Mouse (Mus musculus): ENCODE measurements at regions not wholly inside any gene's neighbourhood (a gene's known extent, or its start where the extent isn't known, plus 50 kb on each side); places are given as distances from the start of the nearest gene placed in this dataset.

DNA sequence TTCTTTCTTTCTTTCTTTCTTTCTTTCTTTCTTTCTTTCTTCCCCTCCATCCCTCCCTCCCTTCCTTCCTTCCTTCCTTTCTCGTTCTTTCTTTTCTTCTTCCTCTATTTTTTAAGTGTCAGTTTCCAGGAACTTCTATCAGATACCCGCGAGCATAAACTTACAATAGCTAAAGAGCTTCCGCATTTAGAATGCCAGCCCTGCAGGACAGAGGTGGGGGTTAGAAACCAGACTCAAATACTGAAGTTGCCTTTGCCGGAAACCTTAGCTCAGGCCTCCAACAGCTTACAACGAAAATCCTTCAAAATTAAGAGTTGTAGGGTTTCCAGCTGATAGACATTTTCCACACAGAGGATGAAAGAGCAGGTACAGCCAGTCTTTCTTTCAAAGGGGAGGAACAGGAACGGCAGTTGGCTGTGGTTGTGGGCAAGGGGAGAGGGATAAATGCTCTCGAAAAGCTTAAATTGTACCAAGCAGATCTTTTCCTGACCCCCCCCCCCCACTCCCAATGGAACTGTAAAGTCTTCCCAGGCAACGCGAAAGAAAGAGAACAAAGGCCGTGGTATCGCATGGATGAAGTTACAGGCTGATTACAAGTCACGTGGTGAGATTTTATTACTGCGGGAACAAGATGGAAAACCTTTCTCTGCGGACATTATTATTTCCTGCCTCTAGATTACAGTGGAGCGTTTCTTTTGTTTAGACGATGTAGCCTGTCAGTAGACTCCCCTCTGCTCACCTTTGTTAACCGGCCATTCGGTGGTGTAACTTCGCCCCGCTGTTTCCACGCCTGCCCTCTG is 159.2 kb downstream of the Tgfb2 start:
- 56% methylated on average over 22 of the region's 22 CpGs for WGBS
- no peaks in the 10 kb centered on the region for H3K36me3 ChIP-seq
- H3K27me3 ChIP-seq (replicated peaks) = peaks cover under 1% of the 10 kb centered on the region; the same call in 1 of the 2 replicates
- H3K9me3 ChIP-seq (replicated peaks) = no peaks in the 10 kb centered on the region
- 0 out of 2 replicates have a peak overlapping the region, but pooled peaks have one; percentile 3 for H3K4me2 ChIP-seq
- H3K4me3 ChIP-seq = no peak overlapping the region
- no peak overlapping the region for H3K9ac ChIP-seq
- H3K27ac ChIP-seq (ENCODE audit: poor library complexity, severe bottlenecking) = no peak overlapping the region
- ATAC-seq (ENCODE audit: insufficient number of reproducible peaks, low FRiP score) = no peak
- peaks cover 5% of the 10 kb centered on the region; the same call in 1 of the 2 replicates for H3K4me1 ChIP-seq (replicated peaks)

DNA sequence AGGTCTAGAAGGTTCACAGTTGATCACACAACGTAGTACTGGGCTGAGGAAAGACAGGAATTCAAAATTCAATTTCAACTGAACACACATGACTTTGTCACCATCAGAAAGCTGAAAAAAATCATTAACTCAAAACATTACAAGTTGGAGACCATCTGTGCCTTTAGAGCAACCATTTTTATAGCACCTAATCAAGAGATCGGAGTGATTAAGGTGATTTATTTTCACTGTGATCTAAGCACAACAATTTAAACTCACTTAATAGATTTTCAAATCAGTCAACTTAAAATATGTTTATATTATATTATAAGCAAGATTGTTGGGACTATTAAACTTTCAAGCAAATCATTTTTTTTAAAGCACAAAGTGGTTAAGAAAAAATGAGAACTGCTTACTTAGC is 165.7 kb downstream of the Tgfb2 start:
- Histone ChIP-seq H3K27ac (ENCODE audit: poor library complexity, severe bottlenecking) (no peak overlapping the region), H3K36me3 (no peaks in the 10 kb centered on the region), H3K4me2 (no peak overlapping the region), H3K27me3 (replicated peaks) (no peaks in the 10 kb centered on the region), H3K4me1 (replicated peaks) (no peaks in the 10 kb centered on the region), H3K9ac (no peak overlapping the region), H3K4me3 (no peak overlapping the region), H3K9me3 (replicated peaks) (peaks cover 4% of the 10 kb centered on the region)
- 92% methylated on average over 2 of the region's 2 CpGs for WGBS
- ATAC-seq (ENCODE audit: insufficient number of reproducible peaks, low FRiP score) = no peak

DNA sequence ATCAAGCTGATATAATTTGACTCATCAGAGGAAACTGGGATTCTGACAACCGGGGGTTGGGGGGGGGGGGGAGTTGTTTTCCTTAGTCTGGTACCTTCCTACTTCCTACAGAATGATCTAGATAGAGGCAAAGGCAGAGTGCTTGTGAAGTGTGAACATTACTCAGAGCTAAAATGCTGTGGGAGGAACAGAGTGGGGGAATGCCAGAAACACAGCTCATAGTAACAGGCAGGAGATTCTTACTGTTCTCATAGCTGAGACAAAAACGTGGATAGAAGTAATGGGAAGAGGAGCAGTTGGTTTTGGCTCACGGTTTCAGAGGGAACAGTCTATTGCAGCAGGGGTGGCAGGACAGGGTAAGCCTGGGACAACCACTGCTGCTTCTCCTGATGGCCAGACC is 167.6 kb downstream of the Tgfb2 start:
- Histone ChIP-seq H3K9me3 (replicated peaks) (peaks cover 4% of the 10 kb centered on the region), H3K4me1 (replicated peaks) (no peaks in the 10 kb centered on the region), H3K4me2 (no peak overlapping the region), H3K27me3 (replicated peaks) (no peaks in the 10 kb centered on the region), H3K9ac (no peak overlapping the region), H3K27ac (ENCODE audit: poor library complexity, severe bottlenecking) (no peak overlapping the region), H3K36me3 (no peaks in the 10 kb centered on the region), H3K4me3 (no peak overlapping the region)
- WGBS = 69% methylated on average over 3 of the region's 3 CpGs
- no peak for ATAC-seq (ENCODE audit: insufficient number of reproducible peaks, low FRiP score)

DNA sequence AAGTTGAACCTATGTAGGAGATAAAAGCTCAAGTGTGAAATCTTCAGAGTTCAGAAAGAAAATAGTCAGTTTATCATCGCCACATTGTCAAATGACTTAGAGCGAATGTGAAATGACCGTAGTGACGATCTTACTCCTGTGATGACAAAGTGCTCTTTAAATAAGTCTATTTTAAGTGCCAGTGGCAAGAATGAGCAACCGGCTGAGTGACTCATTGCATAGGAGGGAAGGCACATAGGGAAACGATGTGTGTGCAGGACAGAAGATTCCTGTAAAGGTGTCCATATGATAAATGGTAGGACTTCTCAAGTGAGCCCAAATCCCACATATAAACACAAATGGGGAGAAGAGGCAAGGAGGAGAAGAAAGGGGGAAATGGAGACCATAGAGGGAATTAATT is 189.8 kb downstream of the Tgfb2 start:
- H3K4me2 ChIP-seq = peak overlapping the region; percentile 6; the same call in 1 of the 2 replicates
- no peaks in the 10 kb centered on the region for H3K9me3 ChIP-seq (replicated peaks)

DNA sequence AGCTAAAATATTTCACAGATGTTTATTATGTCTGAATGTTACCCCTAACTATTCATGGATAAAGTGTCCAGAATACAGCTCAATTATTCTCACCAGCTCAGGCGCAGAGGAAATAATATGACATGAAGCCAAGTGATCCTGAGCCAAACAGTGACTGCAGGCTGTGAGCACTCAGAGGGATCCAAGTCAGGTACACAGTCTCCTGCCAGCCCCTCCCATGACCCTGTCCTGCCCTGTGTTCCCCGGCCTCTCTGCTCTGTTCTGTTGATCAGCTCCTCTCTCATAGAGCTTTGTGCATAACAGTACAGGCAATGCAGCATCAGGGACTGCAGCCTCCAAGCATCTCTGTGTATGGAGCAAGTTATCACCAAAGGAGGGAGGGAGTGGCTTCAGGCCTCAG is 190.7 kb downstream of the Tgfb2 start:
- Histone ChIP-seq H3K36me3 (no peaks in the 10 kb centered on the region), H3K4me1 (replicated peaks) (peaks cover 20% of the 10 kb centered on the region), H3K27me3 (replicated peaks) (no peaks in the 10 kb centered on the region), H3K4me2 (peak overlapping the region; percentile 6; the same call in 1 of the 2 replicates), H3K4me3 (no peak overlapping the region), H3K9me3 (replicated peaks) (no peaks in the 10 kb centered on the region), H3K27ac (ENCODE audit: poor library complexity, severe bottlenecking) (no peak overlapping the region), H3K9ac (no peak overlapping the region)
- no peak for ATAC-seq (ENCODE audit: insufficient number of reproducible peaks, low FRiP score)
- WGBS = 45% methylated on average over 2 of the region's 2 CpGs

More for the DNA sequence above, 189.8 kb downstream of the Tgfb2 start:
- no peaks in the 10 kb centered on the region for H3K36me3 ChIP-seq
- peaks cover 14% of the 10 kb centered on the region for H3K4me1 ChIP-seq (replicated peaks)
- no peak overlapping the region for H3K4me3 ChIP-seq
- WGBS = 31% methylated on average over 6 of the region's 6 CpGs
- ATAC-seq (ENCODE audit: insufficient number of reproducible peaks, low FRiP score) = no peak
- no peaks in the 10 kb centered on the region for H3K27me3 ChIP-seq (replicated peaks)
- no peak overlapping the region for H3K9ac ChIP-seq
- H3K27ac ChIP-seq (ENCODE audit: poor library complexity, severe bottlenecking) = no peak overlapping the region

DNA sequence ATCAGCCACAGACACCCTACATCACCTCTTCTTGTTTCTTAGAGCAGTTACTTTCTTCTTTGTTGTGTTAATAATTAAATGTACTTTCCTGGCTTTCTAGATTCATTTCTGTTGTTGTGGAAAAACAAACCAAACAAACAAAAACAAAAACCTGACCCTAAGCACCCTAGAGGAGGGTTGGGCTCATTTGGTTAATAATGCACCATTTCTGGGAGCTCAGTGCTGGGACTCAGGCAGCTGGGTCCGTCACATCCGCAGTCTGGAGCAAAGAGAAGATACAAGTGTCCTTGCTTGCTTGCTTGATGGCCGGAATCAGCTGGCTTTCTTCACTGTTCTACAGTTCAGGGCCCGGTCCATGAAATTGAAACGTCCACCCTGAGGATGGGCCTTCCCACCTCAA is 191.9 kb downstream of the Tgfb2 start:
- ATAC-seq (ENCODE audit: insufficient number of reproducible peaks, low FRiP score) = no peak
- no peak overlapping the region for H3K27ac ChIP-seq (ENCODE audit: poor library complexity, severe bottlenecking)
- WGBS = 85% methylated on average over 5 of the region's 5 CpGs
- H3K27me3 ChIP-seq (replicated peaks) = no peaks in the 10 kb centered on the region
- H3K4me3 ChIP-seq = no peak overlapping the region
- H3K9ac ChIP-seq = no peak overlapping the region
- H3K36me3 ChIP-seq = no peaks in the 10 kb centered on the region
- H3K4me1 ChIP-seq (replicated peaks) = peaks cover 20% of the 10 kb centered on the region
- no peak overlapping the region for H3K4me2 ChIP-seq
- H3K9me3 ChIP-seq (replicated peaks) = peaks cover 5% of the 10 kb centered on the region

DNA sequence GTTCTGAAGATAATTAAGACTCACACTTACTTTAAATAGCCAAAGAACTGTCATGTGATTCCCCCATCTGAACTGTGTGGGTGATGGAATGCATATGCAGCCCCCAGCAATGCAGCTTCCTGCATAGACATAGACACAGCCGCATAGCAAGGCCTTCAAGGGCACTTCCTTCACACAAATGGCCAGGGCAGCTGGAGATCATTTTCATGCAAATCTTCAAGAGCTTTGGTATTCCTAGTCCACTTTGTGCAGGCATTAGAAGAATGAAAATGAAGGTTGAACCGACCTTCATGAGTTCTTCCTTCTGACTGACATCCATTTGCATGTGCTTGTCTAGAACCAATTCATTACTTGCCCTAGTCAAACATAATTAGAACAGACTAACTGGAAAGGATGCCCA is 195.3 kb downstream of the Tgfb2 start:
- Histone ChIP-seq H3K27ac (ENCODE audit: poor library complexity, severe bottlenecking) (no peak overlapping the region), H3K9ac (no peak overlapping the region), H3K36me3 (no peaks in the 10 kb centered on the region), H3K4me2 (no peak overlapping the region), H3K4me1 (replicated peaks) (peaks cover 12% of the 10 kb centered on the region), H3K4me3 (no peak overlapping the region), H3K9me3 (replicated peaks) (peaks cover 5% of the 10 kb centered on the region), H3K27me3 (replicated peaks) (no peaks in the 10 kb centered on the region)
- 56% methylated on average over 2 of the region's 2 CpGs for WGBS
- ATAC-seq (ENCODE audit: insufficient number of reproducible peaks, low FRiP score) = no peak

DNA sequence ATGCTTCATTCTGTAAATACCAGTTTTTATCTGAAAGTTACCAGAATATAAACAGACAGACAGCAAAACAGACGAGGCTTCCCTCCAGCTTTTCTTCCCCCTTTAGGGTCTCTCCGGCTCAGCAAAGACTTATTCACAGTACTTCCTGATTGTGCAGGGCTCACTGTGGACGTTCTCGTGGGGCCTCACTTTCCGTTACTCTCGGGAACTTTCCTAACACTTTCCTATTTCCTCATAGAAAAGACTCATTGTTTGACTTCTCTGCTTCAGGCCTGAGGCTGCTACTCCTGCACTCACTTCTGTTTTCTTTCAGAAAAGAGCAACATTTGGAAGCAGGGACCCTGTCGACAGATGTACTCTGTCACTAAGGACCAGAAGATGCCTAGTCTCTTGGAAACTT is 197.4 kb downstream of the Tgfb2 start:
- H3K4me2 ChIP-seq = no peak overlapping the region
- peak overlapping the region; percentile 24; the same call in 1 of the 2 replicates for H3K27ac ChIP-seq (ENCODE audit: poor library complexity, severe bottlenecking)
- H3K4me1 ChIP-seq (replicated peaks) = peaks cover 6% of the 10 kb centered on the region; the same call in 1 of the 2 replicates
- H3K9me3 ChIP-seq (replicated peaks) = peaks cover 5% of the 10 kb centered on the region
- WGBS = 39% methylated on average over 7 of the region's 7 CpGs
- no peak overlapping the region for H3K4me3 ChIP-seq
- no peak for ATAC-seq (ENCODE audit: insufficient number of reproducible peaks, low FRiP score)
- no peaks in the 10 kb centered on the region for H3K27me3 ChIP-seq (replicated peaks)
- H3K36me3 ChIP-seq = no peaks in the 10 kb centered on the region
- no peak overlapping the region for H3K9ac ChIP-seq

DNA sequence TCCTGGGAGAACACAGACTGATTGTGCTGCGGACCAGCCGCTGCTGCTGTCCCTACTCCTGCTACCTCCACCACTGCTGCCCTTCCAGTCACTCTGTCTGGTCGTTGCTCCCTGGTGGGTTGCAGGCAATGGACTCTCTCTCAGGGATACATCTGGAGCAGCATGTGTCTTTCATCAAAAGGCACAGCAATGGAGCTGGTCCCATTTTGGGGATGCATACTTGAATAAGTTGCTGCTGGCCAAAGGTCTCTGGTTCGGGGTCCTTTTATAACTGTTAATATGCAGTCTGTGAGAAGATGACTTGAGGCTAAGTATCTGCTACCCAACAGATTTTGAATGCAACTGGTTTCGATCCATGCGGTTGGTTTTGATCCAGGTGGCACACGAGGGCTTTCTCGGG is 197.8 kb downstream of the Tgfb2 start:
- H3K4me3 ChIP-seq = no peak overlapping the region
- peaks cover 5% of the 10 kb centered on the region for H3K9me3 ChIP-seq (replicated peaks)
- H3K27me3 ChIP-seq (replicated peaks) = no peaks in the 10 kb centered on the region
- 66% methylated on average over 8 of the region's 8 CpGs for WGBS
- no peaks in the 10 kb centered on the region for H3K36me3 ChIP-seq
- H3K4me2 ChIP-seq = no peak overlapping the region
- H3K4me1 ChIP-seq (replicated peaks) = peaks cover 6% of the 10 kb centered on the region; the same call in 1 of the 2 replicates
- peak overlapping the region; percentile 24; the same call in 1 of the 2 replicates for H3K27ac ChIP-seq (ENCODE audit: poor library complexity, severe bottlenecking)
- no peak for ATAC-seq (ENCODE audit: insufficient number of reproducible peaks, low FRiP score)
- no peak overlapping the region for H3K9ac ChIP-seq

DNA sequence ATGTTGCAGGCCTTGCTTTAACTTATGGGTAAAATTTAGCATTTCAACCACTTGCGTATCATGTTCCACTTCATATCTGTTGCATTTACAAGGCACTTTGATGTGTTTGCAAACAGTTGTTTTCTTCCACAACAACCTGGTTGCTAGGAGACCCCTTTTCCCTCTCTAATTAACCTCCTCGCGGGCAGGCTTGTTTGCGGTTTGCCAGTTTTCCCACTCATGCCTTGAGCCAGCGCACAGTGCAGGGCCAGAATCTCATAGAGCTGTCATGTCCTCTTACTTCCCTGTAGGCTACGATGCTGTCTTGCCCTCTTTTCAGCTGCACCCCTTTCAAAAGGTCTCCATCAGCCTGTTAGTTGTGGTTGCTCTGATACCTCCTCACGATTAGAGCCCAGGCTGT is 199.3 kb downstream of the Tgfb2 start:
- Histone ChIP-seq H3K9me3 (replicated peaks) (peaks cover 5% of the 10 kb centered on the region), H3K27ac (ENCODE audit: poor library complexity, severe bottlenecking) (no peak overlapping the region), H3K4me2 (no peak overlapping the region), H3K9ac (no peak overlapping the region), H3K4me1 (replicated peaks) (peaks cover 6% of the 10 kb centered on the region; the same call in 1 of the 2 replicates), H3K27me3 (replicated peaks) (no peaks in the 10 kb centered on the region), H3K4me3 (no peak overlapping the region), H3K36me3 (no peaks in the 10 kb centered on the region)
- no peak for ATAC-seq (ENCODE audit: insufficient number of reproducible peaks, low FRiP score)
- 82% methylated on average over 7 of the region's 7 CpGs for WGBS

DNA sequence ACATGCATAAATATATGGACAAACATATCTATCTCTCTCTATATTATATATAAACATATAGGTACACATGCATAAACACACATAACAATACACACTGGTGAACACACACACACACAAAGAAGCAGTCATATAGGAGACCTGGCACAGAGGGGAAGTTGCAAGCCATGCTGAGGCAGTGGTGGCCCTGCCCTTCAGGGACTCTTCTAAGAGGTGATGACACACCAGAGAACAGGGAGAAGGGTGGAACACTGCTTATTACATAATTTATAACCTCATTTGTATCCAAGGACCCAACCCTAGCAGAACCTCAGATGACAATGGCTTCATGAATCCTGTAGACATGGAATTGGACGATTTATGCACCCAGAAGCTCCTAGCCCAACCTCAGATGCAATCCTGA is 199.9 kb downstream of the Tgfb2 start:
- 77% methylated on average over 1 of the region's 1 CpGs for WGBS

More for the DNA sequence above, 199.9 kb downstream of the Tgfb2 start:
- no peak overlapping the region for H3K4me3 ChIP-seq
- H3K36me3 ChIP-seq = no peaks in the 10 kb centered on the region
- no peaks in the 10 kb centered on the region for H3K27me3 ChIP-seq (replicated peaks)
- peaks cover 5% of the 10 kb centered on the region for H3K9me3 ChIP-seq (replicated peaks)
- no peak overlapping the region for H3K4me2 ChIP-seq
- no peak for ATAC-seq (ENCODE audit: insufficient number of reproducible peaks, low FRiP score)
- H3K9ac ChIP-seq = no peak overlapping the region
- H3K27ac ChIP-seq (ENCODE audit: poor library complexity, severe bottlenecking) = no peak overlapping the region
- H3K4me1 ChIP-seq (replicated peaks) = peaks cover 6% of the 10 kb centered on the region; the same call in 1 of the 2 replicates
